ENCODE assay signal across 9 mouse cellular contexts in genomic region chr3:95161041-95161551, GRCm38 (mm10). TPM values are rescaled to one million over a fixed set of nuclear protein-coding genes. Genes with fewer than 3 reads are reported as not detected.
DNase-seq lines count a peak whose midpoint lies in the region; ATAC-seq lines count a peak whose summit lies in the region.
"Had no signal": no experiment of that assay in that cellular context is flagged by ENCODE, and none has a peak within 500 bp of the region (broad histone marks: within the 10 kb centered on the region; RNA-seq: fewer than 3 reads in every experiment).

No protein-coding gene starts in this region.

- DNase-seq in right cerebral cortex, postnatal 14 days: peak; percentile 38
- no peak for DNase-seq in right cerebral cortex, adult 18-20 months
- peak; percentile 66 to 70 for DNase-seq in cerebellum, postnatal 14 days
- DNase-seq in natural killer cell, adult 2 months (ENCODE audit: low spot score in 2 of 2): no peak
- DNase-seq in adrenal gland, postnatal 10 days: no peak

- H3K36me3 ChIP-seq in heart, embryonic 16.5 days (ENCODE audit: control insufficient read depth, insufficient read depth): no peaks in the 10 kb centered on the region
- no peaks in the 10 kb centered on the region for H3K36me3 ChIP-seq in liver, embryonic 12.5 days
- no peaks in the 10 kb centered on the region for H3K36me3 ChIP-seq in stomach, embryonic 14.5 days (ENCODE audit: control insufficient read depth, insufficient read depth, low read length)

- H3K9me3 ChIP-seq in heart, embryonic 16.5 days (replicated peaks; ENCODE audit: control insufficient read depth, low read length): no peaks in the 10 kb centered on the region
- H3K9me3 ChIP-seq in liver, embryonic 12.5 days (replicated peaks): no peaks in the 10 kb centered on the region
- no peaks in the 10 kb centered on the region for H3K9me3 ChIP-seq in stomach, embryonic 14.5 days (ENCODE audit: control insufficient read depth, low read depth, low read length)

- peak overlapping the region; percentile 62 for H3K4me3 ChIP-seq in heart, embryonic 16.5 days (ENCODE audit: low read length)
- peak overlapping the region; percentile 70 for H3K4me3 ChIP-seq in liver, embryonic 12.5 days
- peak overlapping the region; percentile 79 for H3K4me3 ChIP-seq in stomach, embryonic 14.5 days (ENCODE audit: low read depth, low read length)

- no peak for ATAC-seq in heart, embryonic 16.5 days (replicated peaks; ENCODE audit: extremely low read depth, insufficient read depth, low FRiP score)
- no peak for ATAC-seq in liver, embryonic 12.5 days
- peak; percentile 9; the same call in 1 of the 2 replicates for ATAC-seq in stomach, embryonic 14.5 days (ENCODE audit: insufficient number of reproducible peaks, insufficient read depth, low FRiP score, low read depth)

- peaks cover 37% of the 10 kb centered on the region for H3K4me1 ChIP-seq in heart, embryonic 16.5 days (ENCODE audit: control insufficient read depth, insufficient read depth, low read length)
- peaks cover 31% of the 10 kb centered on the region for H3K4me1 ChIP-seq in liver, embryonic 12.5 days
- H3K4me1 ChIP-seq in stomach, embryonic 14.5 days (ENCODE audit: control insufficient read depth, insufficient read depth, low read length): peaks cover 28% of the 10 kb centered on the region; the same call in 1 of the 2 replicates

- peak overlapping the region; percentile 65 for H3K9ac ChIP-seq in heart, embryonic 16.5 days (ENCODE audit: low read length)
- peak overlapping the region; percentile 69 for H3K9ac ChIP-seq in liver, embryonic 12.5 days
- H3K9ac ChIP-seq in stomach, embryonic 14.5 days (replicated peaks; ENCODE audit: low read depth, low read length): peak overlapping the region; percentile 52; the same call in 1 of the 2 replicates

- H3K4me2 ChIP-seq in heart, embryonic 16.5 days (ENCODE audit: low read depth, low read length): peak overlapping the region; percentile 95
- peak overlapping the region; percentile 99 for H3K4me2 ChIP-seq in liver, embryonic 12.5 days
- H3K4me2 ChIP-seq in stomach, embryonic 14.5 days (replicated peaks; ENCODE audit: low read depth, low read length): peak overlapping the region; percentile 63

- H3K27me3 ChIP-seq in heart, embryonic 16.5 days (ENCODE audit: control insufficient read depth, insufficient read depth, low read length): no peaks in the 10 kb centered on the region
- peaks cover 74% of the 10 kb centered on the region for H3K27me3 ChIP-seq in liver, embryonic 12.5 days (replicated peaks)
- H3K27me3 ChIP-seq in stomach, embryonic 14.5 days (ENCODE audit: control insufficient read depth, insufficient read depth, low read length): no peaks in the 10 kb centered on the region

- WGBS in heart, embryonic 16.5 days: 3% methylated on average over 30 of the region's 30 CpGs
- 6% methylated on average over 30 of the region's 30 CpGs for WGBS in liver, embryonic 12.5 days (ENCODE audit: insufficient replicate concordance)
- WGBS in stomach, embryonic 14.5 days: under 1% methylated on average over 30 of the region's 30 CpGs

- H3K27ac ChIP-seq in heart, embryonic 16.5 days (ENCODE audit: low read length): no peak overlapping the region
- no peak overlapping the region for H3K27ac ChIP-seq in liver, embryonic 12.5 days
- no peak overlapping the region for H3K27ac ChIP-seq in stomach, embryonic 14.5 days (ENCODE audit: low read length)

RNA-seq across cellular contexts. Expression of gene Sema6c, which starts 0.8 kb away (rescaled TPM):
- polyA plus RNA-seq in heart, embryonic 16.5 days (2015; fragmentation: Nextera tagmentation; extraction: Ambion mirVana): 1.5 and 2.7 TPM in 2 replicates
- 1.9 and 2.1 TPM in 2 replicates for polyA plus RNA-seq in liver, embryonic 12.5 days (2016; fragmentation: Nextera tagmentation; extraction: Ambion mirVana)
- polyA plus RNA-seq in stomach, embryonic 14.5 days (2014; fragmentation: Nextera tagmentation; extraction: Ambion mirVana): 5.8 and 6.7 TPM in 2 replicates
- total RNA-seq in adrenal gland, postnatal 10 days (2021): 10 to 100 TPM in 1 of 2 experiments, 1 to 10 TPM in 1; 8.3 to 17.1 TPM

RNA-seq across cellular contexts. Expression of gene Tnfaip8l2, which starts 18.9 kb away (rescaled TPM):
- polyA plus RNA-seq in heart, embryonic 16.5 days (2015; fragmentation: Nextera tagmentation; extraction: Ambion mirVana): 3.9 and 4.4 TPM in 2 replicates
- 5.1 and 5.3 TPM in 2 replicates for polyA plus RNA-seq in liver, embryonic 12.5 days (2016; fragmentation: Nextera tagmentation; extraction: Ambion mirVana)
- polyA plus RNA-seq in stomach, embryonic 14.5 days (2014; fragmentation: Nextera tagmentation; extraction: Ambion mirVana): 4.2 and 4.7 TPM in 2 replicates
- total RNA-seq in adrenal gland, postnatal 10 days (2021): 1 to 10 TPM; 3.7 to 4.4 TPM

RNA-seq across cellular contexts. Expression of gene Lysmd1, which starts 27.2 kb away (rescaled TPM):
- polyA plus RNA-seq in heart, embryonic 16.5 days (2015; fragmentation: Nextera tagmentation; extraction: Ambion mirVana): 9.7 and 11.3 TPM in 2 replicates
- 7.9 and 8.6 TPM in 2 replicates for polyA plus RNA-seq in liver, embryonic 12.5 days (2016; fragmentation: Nextera tagmentation; extraction: Ambion mirVana)
- polyA plus RNA-seq in stomach, embryonic 14.5 days (2014; fragmentation: Nextera tagmentation; extraction: Ambion mirVana): 9.2 and 10.9 TPM in 2 replicates
- 1 to 10 TPM; 9.2 to 9.8 TPM for total RNA-seq in adrenal gland, postnatal 10 days (2021)

RNA-seq across cellular contexts. Expression of gene Scnm1, which starts 27.3 kb away (rescaled TPM):
- polyA plus RNA-seq in heart, embryonic 16.5 days (2015; fragmentation: Nextera tagmentation; extraction: Ambion mirVana): 54.1 and 59.2 TPM in 2 replicates
- polyA plus RNA-seq in liver, embryonic 12.5 days (2016; fragmentation: Nextera tagmentation; extraction: Ambion mirVana): 38.2 and 39.7 TPM in 2 replicates
- 67.7 and 73.7 TPM in 2 replicates for polyA plus RNA-seq in stomach, embryonic 14.5 days (2014; fragmentation: Nextera tagmentation; extraction: Ambion mirVana)
- 10 to 100 TPM; 30.6 to 38.6 TPM for total RNA-seq in adrenal gland, postnatal 10 days (2021)

RNA-seq across cellular contexts. Expression of gene Tmod4, which starts 36.8 kb away (rescaled TPM):
- polyA plus RNA-seq in heart, embryonic 16.5 days (2015; fragmentation: Nextera tagmentation; extraction: Ambion mirVana): 1.9 TPM in 2 replicates
- 0.19 and 0.51 TPM in 2 replicates for polyA plus RNA-seq in liver, embryonic 12.5 days (2016; fragmentation: Nextera tagmentation; extraction: Ambion mirVana)
- 0.83 and 1.8 TPM in 2 replicates for polyA plus RNA-seq in stomach, embryonic 14.5 days (2014; fragmentation: Nextera tagmentation; extraction: Ambion mirVana)
- total RNA-seq in adrenal gland, postnatal 10 days (2021): 10 to 100 TPM in 1 of 2 experiments, 1 to 10 TPM in 1; 8.1 to 25.3 TPM
- total RNA-seq: common myeloid progenitor, adult 5-6 weeks had no signal

Comparison
In these comparisons a context has a peak if more than half of its experiments do, and no peak if none do; other contexts are left out.
1. DNase-seq: peak in right cerebral cortex, postnatal 14 days (single experiment) and cerebellum, postnatal 14 days (2 of 2); none in right cerebral cortex, adult 18-20 months (single experiment), natural killer cell, adult 2 months (0 of 2) and adrenal gland, postnatal 10 days (single experiment).
2. Peak in every context shown above with its lines, with median percentiles within 50 percentile points of each other: H3K4me2 ChIP-seq, H3K4me3 ChIP-seq and H3K9ac ChIP-seq.